ENCODE assay signal across 26 mouse cellular contexts in genomic region chr4:123982105-123982504, GRCm38 (mm10).
"Had no signal": no experiment of that assay in that cellular context is flagged by ENCODE, and none has a peak within 500 bp of the region (broad histone marks: within the 10 kb centered on the region; RNA-seq: fewer than 3 reads in every experiment).

No protein-coding gene starts in this region.

- H3K4me2 ChIP-seq: heart, embryonic 11.5 days; heart, embryonic 13.5 days; heart, embryonic 15.5 days; hindbrain, embryonic 13.5 days; intestine, embryonic 15.5 days; limb, embryonic 12.5 days; liver, embryonic 11.5 days; liver, embryonic 13.5 days; liver, embryonic 15.5 days had no signal

- H3K36me3 ChIP-seq: heart, embryonic 13.5 days; heart, embryonic 15.5 days; hindbrain, embryonic 13.5 days; intestine, embryonic 15.5 days; limb, embryonic 10.5 days; limb, embryonic 12.5 days; liver, embryonic 13.5 days; liver, embryonic 15.5 days had no signal

- H3K4me3 ChIP-seq: heart, adult 2 months; heart, embryonic 13.5 days; heart, embryonic 15.5 days; hindbrain, embryonic 13.5 days; intestine, embryonic 15.5 days; layer of hippocampus, adult 2 months; left cerebral cortex, adult 2 months; limb, embryonic 10.5 days; limb, embryonic 12.5 days; liver, embryonic 13.5 days; liver, embryonic 15.5 days had no signal

- ATAC-seq: hindbrain, postnatal 0 days; intestine, embryonic 15.5 days; intestine, postnatal 0 days had no signal

- H3K4me1 ChIP-seq: intestine, embryonic 15.5 days; limb, embryonic 12.5 days; liver, embryonic 13.5 days; liver, embryonic 15.5 days had no signal

- H3K9me3 ChIP-seq: heart, embryonic 13.5 days; heart, embryonic 15.5 days; hindbrain, embryonic 13.5 days; intestine, embryonic 15.5 days; limb, embryonic 10.5 days; limb, embryonic 12.5 days; liver, embryonic 13.5 days; liver, embryonic 15.5 days had no signal

- H3K9ac ChIP-seq: heart, embryonic 13.5 days; heart, embryonic 15.5 days; hindbrain, embryonic 13.5 days; intestine, embryonic 15.5 days; limb, embryonic 12.5 days; liver, embryonic 13.5 days; liver, embryonic 15.5 days had no signal

- DNase-seq: gastrocnemius, postnatal 14 days; gastrocnemius, postnatal 36 days; heart, adult 11 months; heart, adult 2 months; heart, postnatal 14 days; heart, postnatal 36 days; kidney, adult 18-20 months; kidney, adult 8-10 months; kidney, postnatal 10 days; kidney, postnatal 25 days; kidney, postnatal 4 days; liver; liver, embryonic 13.5 days had no signal

- H3K27me3 ChIP-seq: heart, embryonic 13.5 days; intestine, embryonic 15.5 days; limb, embryonic 12.5 days; liver, embryonic 13.5 days; liver, embryonic 15.5 days had no signal

- H3K27ac ChIP-seq: heart, adult 2 months; heart, embryonic 13.5 days; heart, embryonic 15.5 days; hindbrain, embryonic 13.5 days; hindbrain, postnatal 0 days; intestine, embryonic 15.5 days; left cerebral cortex, adult 2 months; limb, embryonic 10.5 days; limb, embryonic 12.5 days; liver, embryonic 13.5 days; liver, embryonic 15.5 days had no signal
